Mouse (Mus musculus) left cerebral cortex, postnatal 36 days (tissue): Measurements from ENCODE around the gene Ptpn12. TPM values are rescaled to one million over a fixed set of nuclear protein-coding genes. Genes with fewer than 3 reads are reported as not detected.

Source experiments
- DNase-seq, 2 experiments: peaks; one replicate each; pipeline ENCODE4 v3.0.0; 2021 to 2022; ENCODE audit warnings: low spot score in 2 of 2, mixed read lengths in 1 of 2
- intact Hi-C: fragments of 180-260 bp; cut with DNase I; formaldehyde crosslinking; loops from one replicate; pipeline ENCODE4 v1.15.1; 2025
- total RNA-seq, 2 experiments: library from RNA; stranded (reverse); gene quantifications; 2 replicates each; pipeline ENCODE4 v1.2.3; 2021

Gene Ptpn12
- total RNA-seq, result 10 to 100 TPM; 26.9 to 34.7 TPM

- peak; percentile 93 to 98 for DNase-seq
- intact Hi-C loops, result loop anchor here (1.0 to 10.0 kb wide), 7 partner anchors 83 to 589 kb away; partner anchors contain the start of genes Armc10, Fbxl13, Gsap and Phtf2
Measured at GRCm38 (mm10) chr5:21055820-21056531, at the start of gene Ptpn12. Gene Ptpn12 (minus strand): TSS chr5:21055911.

DNA sequence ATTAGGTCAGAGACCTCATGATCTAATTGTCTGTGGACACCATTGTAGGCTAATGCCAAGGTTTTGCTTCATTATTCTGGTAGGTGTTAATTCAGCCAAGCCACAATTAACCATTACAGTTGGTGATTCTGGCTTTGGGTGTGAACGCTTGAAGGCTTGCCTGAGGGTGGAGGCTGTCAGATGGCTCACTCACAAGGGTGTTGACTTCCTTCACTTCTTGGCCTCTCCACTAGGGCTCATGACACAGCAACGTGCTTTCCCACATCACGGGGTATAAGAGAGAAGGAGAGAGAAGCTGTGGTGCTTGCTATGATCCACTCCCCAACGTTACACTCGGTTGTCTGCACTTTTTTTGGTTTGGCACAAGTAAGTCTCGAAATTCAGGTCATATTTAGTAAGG is 35.5 kb upstream of the Ptpn12 start:
- intact Hi-C loops, result no loop called here
- DNase-seq, result no peak

DNA sequence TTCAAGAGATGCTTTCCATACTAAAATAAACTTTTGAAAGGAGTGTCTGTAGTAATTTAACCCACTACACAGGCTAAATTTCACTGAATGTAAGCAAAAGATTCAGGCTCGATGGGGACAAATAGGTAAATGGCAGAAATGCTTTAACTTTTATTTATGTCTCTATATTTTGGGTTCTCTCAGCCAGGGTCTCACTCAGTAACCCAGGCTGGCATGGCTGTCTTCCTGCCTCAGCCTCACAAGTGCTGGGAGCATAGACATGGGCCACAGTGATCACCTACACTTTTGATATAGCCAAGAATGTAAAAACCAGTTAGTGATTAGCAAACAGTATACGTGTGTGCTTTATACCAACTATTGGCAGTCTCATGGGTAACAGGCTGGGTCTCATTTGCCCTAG is 1.5 kb upstream of the Ptpn12 start:
- intact Hi-C loops, result loop anchor here (5.0 to 10.0 kb wide), 4 partner anchors 128 to 588 kb away; partner anchors contain the start of genes Armc10, Fbxl13 and Gsap
- no peak for DNase-seq

GRCm38 (mm10) chr5:21056595-21056994 is 884 bp upstream of the Ptpn12 start:
- DNase-seq, result no peak
- intact Hi-C loops, result loop anchor here (1.0 to 10.0 kb wide), 5 partner anchors 83 to 588 kb away; partner anchors contain the start of genes Armc10, Fbxl13 and Gsap

DNA sequence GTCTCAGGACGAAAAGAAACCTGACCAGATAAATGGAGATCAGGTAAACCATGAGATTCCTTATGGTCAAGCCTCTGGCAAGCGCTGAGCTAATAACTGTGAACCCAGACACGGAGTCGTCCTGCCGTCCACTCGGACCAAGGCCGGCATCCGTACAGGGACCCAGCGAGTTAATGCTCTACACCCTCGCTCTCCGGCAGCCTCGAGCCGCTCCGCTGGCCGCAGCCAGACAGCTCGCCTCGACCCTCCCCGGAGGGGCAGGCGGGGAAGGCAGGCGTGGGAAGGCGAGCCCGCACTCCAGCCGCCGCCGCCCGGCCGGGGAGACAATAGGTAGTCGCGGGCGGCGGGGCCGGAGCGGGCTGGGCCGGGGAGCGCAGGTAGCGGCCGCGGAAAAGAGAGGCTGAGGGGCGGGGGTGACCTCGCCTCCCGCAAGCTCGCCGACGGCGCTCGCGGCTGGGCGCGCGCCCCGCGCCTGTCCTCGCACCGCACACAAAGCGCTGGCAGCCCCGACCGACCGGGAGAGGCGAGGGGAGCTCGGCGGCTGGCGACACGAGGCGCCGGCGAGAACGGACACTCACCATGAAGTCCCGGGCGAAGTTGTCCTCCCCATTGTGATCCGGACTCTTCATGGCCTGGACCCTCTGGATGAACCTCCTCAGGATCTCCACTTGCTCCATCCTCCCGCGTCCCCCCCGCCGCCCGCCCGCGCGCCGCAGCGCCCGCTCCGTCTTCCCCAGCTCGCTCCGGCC is 466 bp downstream of the Ptpn12 start:
- intact Hi-C loops, result loop anchor here (2.0 to 10.0 kb wide), 6 partner anchors 104 to 590 kb away; partner anchors contain the start of genes Armc10, Fbxl13, Gsap and Phtf2
- peak in 1 of 2 experiments; percentile 57 for DNase-seq

- intact Hi-C loops, result loop anchor here (2.0 to 10.0 kb wide), 7 partner anchors 42 to 590 kb away; partner anchors contain the start of genes Armc10, Fbxl13, Gsap and Phtf2
Measured at GRCm38 (mm10) chr5:21054472-21055070, 1.1 kb downstream of the Ptpn12 start.

GRCm38 (mm10) chr5:21053571-21054307 is 2.0 kb downstream of the Ptpn12 start:
- no peak for DNase-seq
- intact Hi-C loops, result loop anchor here (2.0 to 10.0 kb wide), 6 partner anchors 41 to 591 kb away; partner anchors contain the start of genes Armc10, Fbxl13, Gsap and Phtf2

More at GRCm38 (mm10) chr5:21054472-21055070, 1.1 kb downstream of the Ptpn12 start:
- peak; percentile 65 to 70 for DNase-seq

- no peak for DNase-seq
- intact Hi-C loops, result loop anchor here (5.0 to 10.0 kb wide), 4 partner anchors 40 to 592 kb away; partner anchors contain the start of genes Armc10, Fbxl13 and Gsap
Measured at GRCm38 (mm10) chr5:21052521-21052920, 3.2 kb downstream of the Ptpn12 start.

DNA sequence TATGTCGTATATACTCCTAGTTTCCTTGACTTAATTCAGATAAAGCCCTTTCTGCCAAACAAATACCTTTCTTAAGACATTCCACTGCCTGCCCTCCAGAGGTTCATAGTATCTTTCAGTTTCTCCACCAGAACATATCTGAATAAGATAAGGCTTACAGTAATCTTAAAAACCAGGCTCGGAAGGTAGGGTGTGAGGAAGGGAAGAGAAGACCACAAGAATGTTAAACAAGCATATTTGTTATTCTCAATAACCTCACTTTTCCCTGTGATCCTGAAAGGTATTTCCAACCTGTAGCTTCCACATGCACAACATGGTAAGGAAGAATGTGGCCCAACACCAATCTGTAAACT is 5.0 kb downstream of the Ptpn12 start:
- intact Hi-C loops, result loop anchor here (5.0 to 10.0 kb wide), 4 partner anchors 38 to 594 kb away; partner anchors contain the start of genes Armc10, Fbxl13 and Gsap
- DNase-seq, result no peak

DNA sequence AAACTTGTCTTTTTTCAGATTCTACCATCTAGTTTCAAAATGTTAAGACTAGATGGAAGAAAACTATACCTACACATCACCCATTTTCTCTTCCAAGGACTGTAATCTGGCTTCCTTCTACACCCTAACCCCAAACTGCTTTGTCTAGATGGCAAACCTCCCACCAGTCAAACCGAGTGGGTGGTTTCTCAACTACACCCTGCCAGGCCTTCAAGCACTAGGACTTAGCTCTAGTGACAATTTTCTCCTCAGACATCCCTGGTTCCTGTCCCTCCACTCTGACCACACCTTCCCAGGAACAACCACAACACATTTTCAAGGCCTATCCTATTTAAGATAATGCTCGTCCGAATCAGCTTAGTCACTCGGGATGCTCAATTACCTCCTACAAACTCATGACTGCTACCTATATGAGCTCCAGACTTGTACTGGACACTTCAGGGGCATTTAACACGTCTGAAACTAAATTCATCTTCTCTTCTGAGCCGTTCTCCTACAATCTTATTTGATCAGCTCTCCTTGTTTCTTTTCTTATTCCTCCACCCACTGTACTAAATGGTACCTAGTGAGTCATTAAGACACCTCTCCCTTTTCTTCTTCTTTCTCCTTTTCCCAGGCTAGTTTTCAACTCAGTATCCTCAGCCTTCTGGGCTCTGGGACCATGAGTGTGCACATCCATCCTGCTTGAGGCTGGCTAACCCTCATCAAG is 5.5 kb downstream of the Ptpn12 start:
- DNase-seq, result peak in 1 of 2 experiments; percentile 23

DNA sequence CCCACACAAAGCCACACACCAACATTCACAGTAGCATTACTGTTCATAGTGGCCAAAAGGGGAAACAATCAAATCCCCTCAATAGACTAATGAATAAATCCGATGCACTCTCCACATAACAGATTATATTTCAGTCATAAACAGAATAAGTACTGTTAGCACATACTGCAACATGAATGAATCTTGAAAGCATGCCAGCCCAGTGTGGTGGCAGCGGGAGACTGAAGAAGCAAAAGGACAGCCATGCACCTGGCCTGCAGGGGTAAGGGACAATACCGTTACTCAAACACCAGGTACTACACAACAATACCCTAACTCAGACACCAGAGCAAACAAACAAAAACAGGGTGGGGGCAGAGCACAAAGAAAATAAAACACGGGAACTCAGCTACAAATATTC is 6.7 kb downstream of the Ptpn12 start:
- no peak for DNase-seq
- intact Hi-C loops, result no loop called here

More for the DNA sequence above, 5.5 kb downstream of the Ptpn12 start:
- intact Hi-C loops, result loop anchor here (5.0 to 10.0 kb wide), 4 partner anchors 38 to 595 kb away; partner anchors contain the start of genes Armc10, Fbxl13 and Gsap

- intact Hi-C loops, result no loop called here
- no peak for DNase-seq
Measured at GRCm38 (mm10) chr5:21047114-21047513, 8.6 kb downstream of the Ptpn12 start.

GRCm38 (mm10) chr5:21046150-21047048 is 9.3 kb downstream of the Ptpn12 start:
- intact Hi-C loops, result no loop called here
- DNase-seq, result no peak

GRCm38 (mm10) chr5:21045462-21045861 is 10.2 kb downstream of the Ptpn12 start:
- DNase-seq, result no peak
- intact Hi-C loops, result no loop called here

DNA sequence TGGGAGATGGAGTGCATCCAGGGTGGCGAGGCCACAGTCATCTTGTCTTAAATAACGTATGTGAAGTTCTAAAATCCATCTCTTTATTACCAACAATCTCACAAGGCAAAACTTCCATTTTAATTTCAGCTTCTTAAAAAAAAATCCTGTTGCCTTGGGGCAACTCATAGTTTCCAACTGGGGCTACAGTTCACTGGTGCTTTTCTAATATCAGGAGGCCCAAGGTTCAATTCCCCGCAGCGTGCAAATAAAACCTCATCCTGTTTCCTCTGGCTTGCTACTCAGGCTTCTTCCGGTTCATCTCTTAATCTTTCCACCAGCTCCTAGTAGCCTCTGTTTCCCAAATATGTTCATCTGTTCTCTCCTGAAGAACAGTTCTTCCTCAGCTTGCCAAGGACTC is 17.6 kb downstream of the Ptpn12 start:
- DNase-seq, result no peak
- intact Hi-C loops, result no loop called here

- intact Hi-C loops, result no loop called here
- DNase-seq, result no peak
Measured at GRCm38 (mm10) chr5:21035689-21036480, 19.8 kb downstream of the Ptpn12 start.
